Mouse (Mus musculus) C2C12 (cell line): Measurements from ENCODE around the gene Dgkd.

Experiments
- CTCF ChIP-seq: IDR thresholded peaks from one replicate; pipeline ENCODE4 v1.5.1; 2011; ENCODE audit not compliant: control insufficient read depth, insufficient read depth, insufficient read length
- FOSL1 ChIP-seq: IDR thresholded peaks from one replicate; pipeline ENCODE4 v1.8.0; 2011; ENCODE audit warnings: mild to moderate bottlenecking, low read length; ENCODE audit not compliant: poor library complexity, insufficient read depth, severe bottlenecking
- MAX ChIP-seq: IDR thresholded peaks from one replicate; pipeline ENCODE4 v1.6.1; 2011; ENCODE audit warnings: mild to moderate bottlenecking, control low read depth
- MYOD1 ChIP-seq: IDR thresholded peaks from one replicate; pipeline ENCODE4 v1.6.1; 2011; ENCODE audit warnings: low read depth; ENCODE audit not compliant: control insufficient read depth, insufficient read length
- MYOG ChIP-seq: IDR thresholded peaks from one replicate; pipeline ENCODE4 v1.6.1; 2011; ENCODE audit not compliant: control insufficient read depth, insufficient read length; ENCODE audit errors: extremely low read depth
- USF1 ChIP-seq: IDR thresholded peaks from one replicate; pipeline ENCODE4 v1.6.1; 2011; ENCODE audit warnings: low read depth, mild to moderate bottlenecking, control low read depth, moderate library complexity

DNA sequence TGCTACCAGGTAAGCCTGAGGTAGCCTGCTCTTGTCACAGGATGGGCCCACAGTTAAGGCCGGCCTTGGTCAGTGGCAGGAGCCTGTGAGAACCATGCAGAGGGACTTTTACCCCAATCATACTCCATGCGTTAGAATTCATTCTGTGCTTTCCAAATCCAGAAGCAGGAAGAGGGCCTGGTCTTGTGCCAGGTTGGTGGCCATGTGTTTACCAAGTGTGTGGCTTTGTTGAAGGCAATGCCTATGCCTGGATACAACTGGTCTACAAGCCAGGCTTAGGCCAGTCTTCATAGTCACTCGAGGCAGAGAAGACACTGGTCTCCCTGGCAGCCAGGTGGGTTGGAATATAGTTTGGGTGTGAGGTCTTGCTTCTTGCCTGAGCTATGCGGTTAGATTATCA is 38.5 kb downstream of the Dgkd start:
- TF ChIP-seq USF1 (no peak), CTCF (no peak), MAX (no peak), MYOG (no peak), MYOD1 (no peak), FOSL1 (no peak)
